Mouse (Mus musculus): ENCODE data around the gene Cept1.
A peak's percentile ranks its signal among the peaks of the same experiment; 100 is the strongest.
"Not testable (repeated sequence)": the region's sequence is repeated elsewhere in the genome, so short reads cannot be mapped to it uniquely, and the experiment has no call there.

Cept1 gene

DNA sequence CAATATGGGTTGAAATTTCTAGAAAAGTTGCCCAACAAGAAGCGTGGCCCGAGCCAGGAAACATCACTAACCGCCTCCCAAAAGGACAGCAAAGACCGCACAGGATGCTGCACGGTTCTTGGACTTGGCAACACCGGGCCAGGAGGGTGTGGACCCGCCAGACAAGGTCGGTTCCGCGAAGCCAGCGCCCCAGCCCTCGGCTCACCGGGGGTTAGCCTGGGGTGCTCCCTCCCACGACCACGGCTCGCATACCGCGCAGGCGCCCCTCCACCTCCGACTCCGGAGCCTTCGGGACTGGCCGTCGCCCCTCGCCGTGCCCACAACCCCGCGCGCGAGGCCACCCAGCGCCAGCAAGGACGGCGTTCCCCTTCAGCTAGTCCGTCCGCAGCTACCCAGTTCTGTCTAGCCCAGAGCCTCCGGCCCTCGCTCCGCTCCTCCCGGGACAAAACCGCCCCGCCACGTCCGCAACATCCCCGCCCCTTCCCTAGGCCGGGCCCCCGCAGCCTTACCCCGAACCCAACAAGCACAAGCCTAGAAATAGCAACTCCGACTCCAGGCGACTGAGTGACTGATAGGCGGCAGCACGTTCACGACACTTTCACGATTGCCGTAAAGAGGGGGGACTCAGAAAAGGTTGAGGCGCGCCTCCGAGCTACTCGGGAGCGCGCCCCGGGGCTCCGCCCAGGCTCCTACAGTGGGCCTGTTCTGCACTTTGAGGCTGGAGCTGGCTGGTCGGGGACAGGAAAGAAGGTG is at the start of gene Cept1, which contains the start of gene Dram2:
TSS of gene Cept1 (minus strand) at position 632 of the 753 bp plus-strand sequence.
TSS of gene Dram2 (plus strand) at position 628 of the 753 bp plus-strand sequence.
- DNase-seq, result peak; percentile 97

DNA sequence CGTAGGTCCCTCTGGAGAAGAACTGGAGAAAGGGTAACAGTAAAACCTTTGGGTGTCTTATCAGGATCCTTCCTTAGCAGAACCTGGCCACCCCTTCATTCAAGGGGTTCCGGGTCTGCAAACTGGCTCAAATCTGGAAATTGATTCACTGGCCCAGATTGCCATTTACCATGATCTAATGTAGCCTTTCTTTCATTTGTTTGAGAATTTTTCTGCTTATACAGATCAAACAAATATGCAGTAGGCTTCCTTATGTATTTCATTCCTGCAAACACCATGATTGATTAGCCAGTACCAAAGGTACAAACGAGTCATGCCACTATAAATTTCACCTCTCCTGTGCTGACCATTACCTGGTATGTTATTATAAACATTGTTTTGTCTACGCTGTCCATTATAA is 46.0 kb upstream of the Cept1 start:
- DNase-seq, result not testable (repeated sequence)

DNA sequence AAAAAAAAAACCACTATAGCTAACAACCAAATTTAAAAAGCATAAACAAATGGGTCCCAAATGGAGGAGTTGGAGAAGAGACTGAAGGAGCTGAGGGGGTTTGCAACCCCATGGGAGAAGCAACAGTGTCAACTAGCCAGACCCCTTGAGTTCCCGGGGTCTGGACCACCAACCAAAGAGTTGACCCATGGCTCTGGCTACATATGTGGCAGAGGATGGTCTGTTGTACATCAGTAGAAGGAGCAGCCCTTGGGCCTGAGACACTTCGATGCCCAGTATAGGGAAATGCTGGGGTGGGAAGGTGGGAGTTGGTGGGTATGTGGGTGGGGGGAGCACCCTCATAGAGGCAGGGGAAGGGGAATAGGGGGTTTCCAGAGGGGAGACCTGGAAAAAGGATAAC is 31.7 kb upstream of the Cept1 start:
- DNase-seq, result no peak

DNA sequence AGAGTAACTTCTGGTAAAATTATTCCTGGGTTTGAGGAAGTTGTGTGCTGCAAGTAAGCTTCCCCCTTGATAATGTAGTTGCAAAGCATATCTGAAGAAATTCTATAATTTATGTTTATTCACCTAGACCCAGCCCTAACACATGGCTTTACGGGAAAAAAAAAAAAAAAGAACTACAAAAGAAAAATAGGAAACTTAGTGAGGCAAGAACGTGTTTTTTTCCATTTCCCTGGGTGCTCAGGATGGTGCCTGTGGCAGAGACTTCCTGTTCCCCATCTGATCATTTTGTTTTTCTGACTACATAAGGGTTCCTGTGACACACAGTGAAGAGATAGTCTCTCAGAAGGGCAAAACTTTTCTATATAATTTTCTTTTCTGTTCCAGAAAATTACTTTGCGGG is 25.6 kb upstream of the Cept1 start:
- DNase-seq, result no peak

DNA sequence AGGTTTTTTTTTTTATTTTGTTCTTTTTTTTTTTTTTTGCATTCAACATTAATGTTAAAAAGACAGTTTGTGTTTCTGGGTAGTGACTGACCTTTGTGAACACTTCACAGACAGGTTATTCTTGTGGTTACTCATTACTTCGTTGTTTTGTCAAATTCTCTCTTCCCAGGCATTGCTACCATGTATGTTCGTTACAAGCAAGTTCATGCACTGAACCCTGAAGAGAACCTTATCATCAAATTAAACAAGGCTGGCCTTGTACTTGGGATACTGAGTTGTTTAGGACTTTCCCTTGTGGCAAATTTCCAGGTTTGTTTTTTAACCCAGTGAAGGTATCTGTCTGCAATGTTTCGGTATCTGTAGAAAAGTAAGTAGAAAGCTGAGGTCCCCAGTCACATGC is 18.3 kb upstream of the Cept1 start:
- DNase-seq, result no peak

DNA sequence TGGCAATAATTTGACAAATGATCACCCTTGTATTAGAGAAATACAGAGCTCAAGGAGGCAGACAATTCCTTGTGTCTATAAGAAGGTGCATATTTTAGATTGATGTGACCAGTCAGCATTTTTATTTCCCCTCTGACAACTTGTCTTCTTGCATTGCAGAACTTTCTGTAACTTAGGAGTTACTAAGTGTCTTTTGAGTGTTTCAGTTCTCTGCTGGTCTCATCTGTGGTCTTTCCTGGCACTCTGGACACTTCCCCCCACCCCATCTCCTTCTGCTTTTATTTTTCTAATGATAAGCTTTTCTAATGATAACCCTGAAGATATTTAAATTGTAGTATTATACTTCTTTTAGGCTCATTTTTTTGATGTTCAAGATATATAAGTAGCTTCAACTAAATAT is 10.7 kb upstream of the Cept1 start:
- DNase-seq, result no peak

DNA sequence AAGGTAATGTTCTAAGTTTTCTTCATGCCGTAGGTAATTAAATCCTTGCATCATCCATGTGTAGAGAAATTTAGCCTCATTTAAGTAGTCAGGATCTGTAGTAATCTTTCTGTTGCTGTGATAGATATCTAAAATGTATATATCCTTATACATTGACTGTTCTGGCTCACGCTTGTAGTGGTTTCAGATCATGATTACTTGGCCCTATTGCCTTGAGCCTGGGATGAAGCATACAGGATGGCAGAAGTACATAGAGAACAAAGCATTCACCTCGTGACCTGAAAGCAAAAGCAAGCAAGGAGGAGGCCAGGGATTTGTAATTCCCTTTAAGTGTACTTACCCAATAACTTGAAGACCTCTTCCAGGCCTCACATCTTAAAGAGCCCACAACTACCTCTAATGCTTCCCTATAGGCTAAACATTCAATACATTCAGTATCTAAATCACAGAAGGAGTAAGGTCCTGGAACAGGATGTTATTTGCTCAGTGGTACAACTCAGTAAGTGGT is 8.2 kb upstream of the Cept1 start:
- no peak for DNase-seq

DNA sequence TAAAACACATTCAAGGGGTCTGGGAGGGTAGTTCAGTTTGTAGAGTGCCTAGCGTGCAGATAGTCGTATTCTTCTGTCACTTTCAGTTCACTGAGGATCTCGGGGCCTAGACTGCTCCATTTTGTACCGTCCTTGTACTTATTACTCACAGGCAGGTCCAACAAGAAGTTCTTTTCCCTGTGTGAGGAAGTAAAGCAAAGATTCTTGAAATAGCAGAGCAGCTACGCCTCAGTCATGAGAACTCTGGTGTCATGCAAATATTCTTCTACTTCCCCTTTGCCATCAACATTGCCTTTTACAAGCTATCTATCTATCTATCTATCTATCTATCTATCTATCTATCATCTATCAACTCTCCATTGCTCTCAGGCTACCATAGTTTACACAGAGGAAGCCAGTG is 5.8 kb upstream of the Cept1 start:
- DNase-seq, result no peak

DNA sequence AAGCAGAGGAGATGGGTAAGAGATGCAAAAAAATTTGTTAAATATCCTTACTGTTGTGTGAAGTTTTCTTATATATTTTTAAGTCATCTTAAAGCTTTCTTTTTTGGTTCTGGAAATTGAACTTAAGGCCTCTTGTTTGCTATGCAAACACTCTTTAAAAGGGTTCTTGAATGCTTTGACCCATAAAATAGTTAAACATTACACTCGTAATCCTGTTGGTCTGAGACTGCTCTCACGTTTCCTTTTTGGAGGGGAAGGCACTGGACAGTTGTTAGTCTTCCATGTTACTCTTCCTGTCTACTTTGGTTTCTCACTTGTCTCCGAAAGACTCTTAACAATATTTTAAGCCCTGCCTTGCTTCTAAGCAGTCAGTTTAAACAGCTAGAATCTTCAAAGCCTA is 1.4 kb upstream of the Cept1 start:
- DNase-seq, result no peak

DNA sequence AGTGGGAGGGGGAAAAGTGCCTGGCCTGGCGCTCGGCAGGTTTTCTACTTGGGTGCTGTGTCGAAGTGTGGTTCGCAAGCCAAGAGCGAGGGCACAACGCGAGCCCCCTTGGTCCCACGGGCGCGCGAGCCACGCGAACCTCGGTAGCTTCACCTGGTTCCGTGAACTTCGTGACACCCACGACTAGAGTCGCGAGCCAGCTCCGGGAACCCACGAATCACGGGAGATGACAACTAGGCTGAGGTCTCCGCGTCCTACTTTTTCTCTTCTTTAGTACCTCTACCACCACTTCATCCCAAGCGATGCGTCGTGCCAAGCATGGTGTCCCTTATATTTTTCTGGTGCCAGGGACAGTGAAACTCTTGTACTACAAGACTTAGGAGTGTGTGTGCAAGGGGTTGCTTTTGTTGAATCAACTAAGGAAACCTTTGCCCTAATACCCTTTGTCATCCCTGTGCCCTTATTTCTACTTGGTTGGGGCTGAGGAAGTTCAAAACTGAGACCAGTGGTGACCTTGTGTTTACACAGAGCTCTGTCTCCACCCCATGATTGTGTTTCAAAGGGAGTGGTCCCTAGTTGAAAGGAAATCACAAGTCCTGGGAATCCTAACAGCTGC is 430 bp upstream of the Cept1 start:
- peak; percentile 53 for DNase-seq

DNA sequence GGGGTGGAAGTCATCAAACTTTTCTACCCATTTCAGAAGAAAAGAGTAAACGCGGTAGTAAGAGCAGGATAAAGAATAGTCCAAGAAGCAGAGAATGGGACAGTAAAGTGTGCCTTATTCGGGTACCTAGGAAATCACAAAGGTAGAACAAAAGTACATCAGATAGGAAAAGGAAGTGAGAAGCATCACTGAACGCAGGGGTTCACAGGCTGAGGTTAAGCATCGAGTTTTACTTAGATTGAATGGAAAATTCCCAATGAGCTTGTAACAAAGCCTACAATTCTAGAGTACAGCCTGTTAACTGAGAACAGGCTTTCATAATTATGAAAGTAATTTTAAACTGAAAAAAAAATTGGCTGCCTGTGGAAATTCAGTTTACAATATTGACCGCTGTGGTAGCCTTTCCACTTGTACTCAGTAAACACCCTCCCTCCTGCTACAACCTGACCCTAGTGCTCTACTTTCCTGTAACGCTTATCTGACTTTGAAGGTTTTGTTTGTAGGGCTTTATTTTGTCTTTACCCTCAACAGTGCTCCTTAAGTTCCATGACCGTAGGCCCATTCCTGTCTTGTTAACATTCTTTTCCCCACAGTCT is 2.8 kb downstream of the Cept1 start:
- no peak for DNase-seq

DNA sequence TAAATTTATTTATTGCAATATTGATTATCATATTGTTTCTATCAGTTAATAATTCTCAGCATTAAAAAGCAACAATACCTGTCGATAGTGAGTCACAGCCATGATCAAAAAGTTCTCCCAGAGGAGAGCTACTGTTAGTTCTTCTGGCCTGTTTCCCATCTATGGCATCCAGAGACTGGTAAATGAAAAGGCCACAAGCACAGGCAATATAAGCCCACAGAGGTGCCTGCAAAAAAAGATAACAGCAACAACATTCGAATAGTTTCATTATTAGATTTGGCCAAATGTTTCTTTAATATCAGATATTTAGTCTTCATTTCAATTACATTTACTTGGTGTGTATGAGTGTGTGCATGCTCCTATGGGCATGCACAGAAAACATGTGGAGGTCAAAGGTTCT is 14.3 kb downstream of the Cept1 start:
- no peak for DNase-seq

DNA sequence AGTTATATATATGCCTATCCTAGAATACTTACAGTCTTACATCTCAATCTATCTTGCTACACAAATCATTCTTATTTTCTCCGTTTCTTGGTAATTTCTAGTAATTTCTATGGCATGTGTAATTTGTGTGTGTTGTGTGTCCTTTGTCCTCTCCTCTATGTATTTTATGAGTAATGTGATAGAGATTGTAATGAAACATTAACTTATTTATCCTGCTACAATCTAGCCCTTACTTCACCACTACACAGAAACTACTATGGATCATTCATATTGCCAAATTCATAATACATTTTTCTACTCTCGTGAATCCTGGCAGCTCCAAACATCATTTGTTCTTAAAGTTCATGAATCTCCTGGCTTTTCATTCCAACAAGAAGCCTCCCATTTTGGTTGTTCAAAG is 19.6 kb downstream of the Cept1 start:
- DNase-seq, result no peak

DNA sequence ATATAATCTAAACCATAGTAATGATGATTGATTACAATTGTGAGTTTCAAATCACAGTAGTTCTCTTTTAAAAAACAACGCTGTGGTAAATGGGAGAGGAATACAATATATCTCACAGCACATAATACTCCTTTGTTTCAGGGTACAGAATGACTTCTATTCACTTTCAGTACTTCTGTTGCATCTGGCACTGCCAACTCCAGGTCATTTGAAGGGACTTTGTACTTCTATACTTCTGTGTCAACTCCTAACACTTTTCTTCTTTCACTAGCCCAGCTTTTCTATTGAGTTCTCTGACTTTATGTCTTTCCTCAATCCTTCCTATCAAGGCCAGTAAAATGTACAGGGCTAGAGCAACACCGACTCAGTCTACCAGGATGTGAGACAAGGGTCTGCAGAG is 21.2 kb downstream of the Cept1 start:
- no peak for DNase-seq

DNA sequence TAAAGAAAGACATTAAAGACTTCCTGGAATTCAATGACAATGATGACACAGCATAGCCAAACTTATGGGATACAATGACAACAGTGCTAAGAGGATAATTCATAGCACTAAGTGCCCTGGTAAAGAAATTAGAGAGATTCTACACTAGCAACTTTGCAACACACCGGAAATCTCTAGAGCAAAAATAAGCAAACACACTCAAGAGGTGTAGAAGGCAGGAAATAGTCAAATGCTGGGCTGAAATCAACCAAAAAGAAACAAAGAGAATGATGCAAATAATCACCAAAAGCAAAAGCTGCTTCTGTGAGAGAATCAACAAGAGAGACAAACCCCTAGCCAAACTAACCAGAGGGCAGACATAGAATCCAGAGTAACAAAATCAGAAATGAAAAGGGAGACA is 24.9 kb downstream of the Cept1 start:
- no peak for DNase-seq

DNA sequence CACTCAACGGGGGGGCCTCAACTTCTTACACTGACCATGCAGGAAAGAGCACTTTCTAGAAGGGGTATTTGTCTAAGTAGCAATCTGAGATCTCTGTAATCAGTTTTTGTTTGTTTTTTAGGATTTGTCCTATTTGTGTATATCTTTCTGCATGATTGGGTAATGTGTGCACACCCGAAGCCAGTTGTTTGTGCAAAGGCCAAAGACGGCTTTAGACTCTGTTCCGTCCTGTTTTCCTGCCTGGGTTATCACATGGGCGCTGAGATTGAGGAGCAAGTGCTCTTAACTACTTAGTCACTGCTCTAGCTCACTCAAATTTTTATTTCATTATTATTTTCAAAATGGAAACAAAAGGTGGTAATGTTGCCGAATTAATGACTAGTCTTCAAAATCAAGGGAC is 32.6 kb downstream of the Cept1 start:
- no peak for DNase-seq

DNA sequence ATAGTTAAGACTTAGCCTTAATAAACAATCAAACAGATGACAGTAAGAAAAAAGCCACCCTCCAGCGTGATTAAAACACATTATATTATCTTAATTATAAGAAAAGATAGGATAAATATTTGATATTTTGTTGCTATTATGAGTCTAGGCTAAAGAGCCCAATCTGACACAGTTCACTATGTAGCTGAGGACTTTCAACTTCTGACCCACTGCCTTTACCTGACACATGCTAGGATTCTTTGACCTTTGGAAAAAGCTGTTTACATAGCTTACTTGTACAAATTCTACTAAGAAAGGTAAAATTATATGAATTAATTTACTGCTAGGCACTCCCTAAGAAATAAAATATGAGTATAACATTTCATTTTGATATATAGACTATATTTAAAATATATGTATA is 36.9 kb downstream of the Cept1 start:
- no peak for DNase-seq

DNA sequence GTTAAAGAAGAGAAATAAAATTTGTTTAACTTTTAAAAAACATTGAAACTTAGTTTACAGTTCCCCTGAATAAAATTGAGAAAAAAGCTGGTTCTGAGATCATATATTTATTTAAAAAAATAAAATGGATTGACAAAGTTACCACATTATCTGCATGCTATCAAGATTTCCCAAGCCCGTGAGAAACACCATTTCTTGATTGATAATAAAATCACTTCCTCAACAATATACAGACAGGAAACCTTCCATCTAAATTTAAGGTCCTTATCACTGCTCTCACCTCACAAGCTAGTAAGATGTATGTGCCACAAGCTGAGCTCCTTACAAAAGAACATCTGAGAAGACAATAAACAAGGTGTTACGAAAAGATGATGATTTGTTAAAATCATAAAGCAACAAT is 44.7 kb downstream of the Cept1 start:
- no peak for DNase-seq

DNA sequence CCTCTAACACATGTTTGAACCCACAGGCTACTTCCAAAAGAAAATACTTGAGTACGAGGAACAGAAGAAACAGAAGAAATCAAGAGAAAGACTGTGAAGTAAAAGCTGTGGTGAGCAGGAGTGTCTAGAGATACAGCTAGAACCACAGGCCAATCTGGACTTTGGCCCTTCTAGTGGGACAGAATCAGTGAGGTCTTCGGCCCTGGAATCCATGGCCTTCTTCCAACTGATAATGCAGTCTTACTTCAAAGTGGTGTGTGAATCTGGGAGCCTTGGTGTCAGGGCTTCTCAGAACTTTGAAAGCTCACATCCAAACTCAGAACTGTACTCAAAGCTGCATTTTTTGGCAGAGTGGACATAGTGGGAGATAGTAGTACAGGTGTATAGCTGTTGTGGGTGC is 47.1 kb downstream of the Cept1 start:
- no peak for DNase-seq

DNA sequence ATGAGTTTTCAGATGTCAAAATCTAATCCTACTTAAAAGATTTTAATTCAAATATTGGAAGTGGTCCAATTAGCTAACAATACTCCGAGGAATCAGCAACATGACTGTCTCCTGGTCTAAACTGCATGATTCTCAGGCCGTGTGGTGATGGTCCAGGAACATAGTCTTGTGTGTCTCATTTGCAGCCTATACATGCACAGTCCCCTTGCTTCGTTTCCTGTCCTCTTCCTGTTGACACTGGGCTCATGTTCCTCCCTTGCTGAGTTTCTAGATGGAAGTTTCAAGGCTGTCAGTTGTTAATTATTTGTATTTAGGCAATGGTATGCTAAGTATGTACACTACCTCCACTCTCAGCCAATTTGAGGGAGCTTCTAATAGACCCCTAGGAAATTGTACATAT is 50.6 kb downstream of the Cept1 start:
- DNase-seq, result no peak

DNA sequence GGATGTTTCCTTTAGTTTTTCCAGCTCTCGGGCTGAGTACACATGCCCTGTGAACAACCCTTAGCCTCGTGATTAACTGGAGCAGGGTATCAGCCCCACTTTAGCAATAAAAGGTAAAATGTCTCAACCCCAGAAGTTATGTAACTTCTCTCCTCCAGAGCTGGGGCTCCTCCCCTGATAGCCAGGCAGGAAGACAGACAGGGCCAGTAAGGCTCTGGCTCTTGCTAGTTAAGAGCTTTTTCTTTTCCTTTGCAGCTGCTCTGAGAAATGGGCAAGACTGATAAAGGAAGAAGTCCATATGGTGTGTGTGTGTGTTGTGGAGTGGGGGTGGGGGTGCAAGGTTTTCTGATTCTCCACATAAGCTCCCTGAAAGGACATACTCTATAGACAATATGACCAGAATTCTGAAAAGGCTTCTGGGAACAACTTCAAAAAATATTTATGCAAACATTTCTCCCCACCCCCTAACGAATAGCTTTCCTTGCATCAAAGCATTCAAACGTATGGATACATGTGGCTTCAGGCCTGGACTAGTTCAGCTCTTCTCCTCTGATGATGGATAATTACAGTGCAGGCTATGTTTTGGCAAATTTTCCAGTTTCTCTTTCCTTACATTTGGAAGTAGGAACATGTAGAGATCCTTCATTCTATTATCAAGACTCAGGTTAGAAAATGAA is 51.4 kb downstream of the Cept1 start:
- DNase-seq, result no peak

DNA sequence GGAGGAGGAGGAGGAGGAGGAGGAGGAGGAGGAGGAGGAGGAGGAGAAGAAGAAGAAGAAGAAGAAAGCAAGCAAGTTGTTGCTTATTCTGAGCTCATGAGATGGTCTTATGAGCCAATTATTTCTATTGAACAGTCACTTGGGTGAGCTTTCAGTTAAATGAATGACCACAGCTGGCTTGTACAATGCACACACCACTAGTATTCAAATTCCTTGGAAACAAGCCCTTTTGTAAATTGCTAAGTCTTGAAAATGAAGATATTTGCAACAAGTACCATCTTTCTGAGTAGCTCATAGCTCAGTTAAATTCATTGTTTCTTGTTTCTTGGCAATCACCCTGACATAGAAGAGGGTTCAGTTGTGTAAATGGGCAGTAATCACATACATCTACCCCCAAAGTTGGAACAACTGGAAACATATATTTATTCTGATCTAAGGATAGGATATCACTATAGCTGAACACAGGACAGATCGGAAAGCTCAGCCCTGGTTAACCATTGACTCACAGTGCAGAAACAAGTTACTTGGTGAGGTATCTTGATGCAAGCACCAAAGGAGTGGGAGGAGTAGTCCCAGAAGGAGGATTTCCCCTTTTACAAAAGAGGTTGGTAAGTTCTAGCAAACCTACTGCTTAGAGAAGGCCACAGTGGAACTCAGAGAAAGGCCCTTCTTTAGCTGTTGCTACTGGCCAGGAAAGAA is 52.1 kb downstream of the Cept1 start:
- no peak for DNase-seq

DNA sequence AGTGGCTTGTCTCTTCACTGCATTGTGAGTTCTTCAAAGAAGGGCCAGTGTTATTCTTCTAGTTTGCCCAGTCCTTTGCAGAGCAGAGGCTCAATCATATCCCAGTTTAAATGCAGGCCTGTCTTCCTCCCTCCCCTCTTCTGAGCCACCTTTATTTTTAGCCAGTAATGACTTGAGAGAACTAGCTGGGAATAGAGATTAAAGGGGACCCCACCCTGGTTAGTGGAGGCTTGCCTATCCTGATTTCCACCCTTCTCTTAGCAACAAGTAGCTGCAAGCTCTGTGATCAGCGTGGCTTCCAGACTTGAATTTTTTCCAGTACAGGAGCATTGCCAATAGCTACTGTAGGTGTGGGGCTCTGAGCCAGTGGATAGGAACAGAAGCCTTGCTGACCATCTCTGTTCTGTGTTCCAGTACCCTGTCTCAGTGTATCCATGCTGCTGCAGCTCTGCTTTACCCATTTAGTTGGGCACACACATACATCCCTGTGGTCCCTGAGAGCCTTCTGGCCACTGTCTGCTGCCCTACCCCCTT is 53.1 kb downstream of the Cept1 start:
- no peak for DNase-seq
